Mouse (Mus musculus): ENCODE data around the gene Mettl25. TPM values are rescaled to one million over a fixed set of nuclear protein-coding genes. Genes with fewer than 3 reads are reported as not detected.

Mettl25 gene
- polyA plus RNA-seq, 2 experiments = 11.2 to 13.2 TPM

- ATAC-seq (ENCODE audit: low FRiP score, low read depth) = no peak
- 58% methylated on average over 1 of the region's 1 CpGs for WGBS
- H3K36me3 ChIP-seq (ENCODE audit: control insufficient read depth, insufficient read depth, low read length) = no peaks in the 10 kb centered on the region
- H3K4me3 ChIP-seq (replicated peaks; ENCODE audit: low read length) = no peak overlapping the region
- no peaks in the 10 kb centered on the region for H3K4me1 ChIP-seq (ENCODE audit: control insufficient read depth, insufficient read depth, low read length)
- H3K27ac ChIP-seq (replicated peaks; ENCODE audit: low read depth, low read length) = no peak overlapping the region
- no peak for TF ChIP-seq POLR2A (IDR thresholded peaks at IDR 0.05; ENCODE audit: borderline replicate concordance, extremely low read depth, insufficient read depth, insufficient read length)
- H3K27me3 ChIP-seq (ENCODE audit: control insufficient read depth, insufficient read depth, low read length) = no peaks in the 10 kb centered on the region
- no peak overlapping the region for H3K9ac ChIP-seq (ENCODE audit: low read depth, low read length, severe bottlenecking)
- no peak for DNase-seq (ENCODE audit: low spot score)
- no peaks in the 10 kb centered on the region for H3K9me3 ChIP-seq (ENCODE audit: control insufficient read depth, low read length)
- no peak overlapping the region for H3K4me2 ChIP-seq (replicated peaks; ENCODE audit: low read depth, low read length, severe bottlenecking)
Measured at GRCm38 (mm10) chr10:105746019-105746418, 95.2 kb downstream of the Mettl25 start.

- no peaks in the 10 kb centered on the region for H3K27me3 ChIP-seq (ENCODE audit: control insufficient read depth, insufficient read depth, low read length)
- H3K27ac ChIP-seq (replicated peaks; ENCODE audit: low read depth, low read length) = no peak overlapping the region
- H3K4me2 ChIP-seq (replicated peaks; ENCODE audit: low read depth, low read length, severe bottlenecking) = no peak overlapping the region
- no peak overlapping the region for H3K4me3 ChIP-seq (replicated peaks; ENCODE audit: low read length)
- H3K9me3 ChIP-seq (ENCODE audit: control insufficient read depth, low read length) = no peaks in the 10 kb centered on the region
- no peaks in the 10 kb centered on the region for H3K36me3 ChIP-seq (ENCODE audit: control insufficient read depth, insufficient read depth, low read length)
- no peak overlapping the region for H3K9ac ChIP-seq (ENCODE audit: low read depth, low read length, severe bottlenecking)
- ATAC-seq (ENCODE audit: low FRiP score, low read depth) (no peak), DNase-seq (ENCODE audit: low spot score) (no peak)
- no peaks in the 10 kb centered on the region for H3K4me1 ChIP-seq (ENCODE audit: control insufficient read depth, insufficient read depth, low read length)
- WGBS = 60% methylated on average over 6 of the region's 6 CpGs
- TF ChIP-seq POLR2A (IDR thresholded peaks at IDR 0.05; ENCODE audit: borderline replicate concordance, extremely low read depth, insufficient read depth, insufficient read length) = no peak
Measured at GRCm38 (mm10) chr10:105741736-105742135, 99.4 kb downstream of the Mettl25 start.

GRCm38 (mm10) chr10:105738942-105739341 lies 102.2 kb downstream of the Mettl25 start:
- Histone ChIP-seq H3K4me1 (ENCODE audit: control insufficient read depth, insufficient read depth, low read length) (no peaks in the 10 kb centered on the region), H3K27ac (replicated peaks; ENCODE audit: low read depth, low read length) (no peak overlapping the region), H3K36me3 (ENCODE audit: control insufficient read depth, insufficient read depth, low read length) (no peaks in the 10 kb centered on the region), H3K4me2 (replicated peaks; ENCODE audit: low read depth, low read length, severe bottlenecking) (no peak overlapping the region), H3K4me3 (replicated peaks; ENCODE audit: low read length) (no peak overlapping the region), H3K27me3 (ENCODE audit: control insufficient read depth, insufficient read depth, low read length) (no peaks in the 10 kb centered on the region), H3K9ac (ENCODE audit: low read depth, low read length, severe bottlenecking) (no peak overlapping the region), H3K9me3 (ENCODE audit: control insufficient read depth, low read length) (no peaks in the 10 kb centered on the region)
- TF ChIP-seq POLR2A (IDR thresholded peaks at IDR 0.05; ENCODE audit: borderline replicate concordance, extremely low read depth, insufficient read depth, insufficient read length) = no peak
- ATAC-seq (ENCODE audit: low FRiP score, low read depth) = no peak
- DNase-seq (ENCODE audit: low spot score) = peak; percentile 15
- WGBS = 76% methylated on average over 5 of the region's 5 CpGs

- Histone ChIP-seq H3K9me3 (ENCODE audit: control insufficient read depth, low read length) (no peaks in the 10 kb centered on the region), H3K4me2 (replicated peaks; ENCODE audit: low read depth, low read length, severe bottlenecking) (no peak overlapping the region), H3K4me3 (replicated peaks; ENCODE audit: low read length) (no peak overlapping the region), H3K4me1 (ENCODE audit: control insufficient read depth, insufficient read depth, low read length) (no peaks in the 10 kb centered on the region), H3K27ac (replicated peaks; ENCODE audit: low read depth, low read length) (no peak overlapping the region), H3K36me3 (ENCODE audit: control insufficient read depth, insufficient read depth, low read length) (no peaks in the 10 kb centered on the region), H3K9ac (ENCODE audit: low read depth, low read length, severe bottlenecking) (no peak overlapping the region), H3K27me3 (ENCODE audit: control insufficient read depth, insufficient read depth, low read length) (no peaks in the 10 kb centered on the region)
- DNase-seq (ENCODE audit: low spot score) (no peak), ATAC-seq (ENCODE audit: low FRiP score, low read depth) (no peak)
- no peak for TF ChIP-seq POLR2A (IDR thresholded peaks at IDR 0.05; ENCODE audit: borderline replicate concordance, extremely low read depth, insufficient read depth, insufficient read length)
- 74% methylated on average over 2 of the region's 2 CpGs for WGBS
Measured at GRCm38 (mm10) chr10:105727798-105728197, 113.4 kb downstream of the Mettl25 start.

GRCm38 (mm10) chr10:105727353-105727752 lies 113.8 kb downstream of the Mettl25 start:
- no peak overlapping the region for H3K27ac ChIP-seq (replicated peaks; ENCODE audit: low read depth, low read length)
- ATAC-seq (ENCODE audit: low FRiP score, low read depth) (no peak), DNase-seq (ENCODE audit: low spot score) (no peak)
- H3K36me3 ChIP-seq (ENCODE audit: control insufficient read depth, insufficient read depth, low read length) = no peaks in the 10 kb centered on the region
- no peaks in the 10 kb centered on the region for H3K27me3 ChIP-seq (ENCODE audit: control insufficient read depth, insufficient read depth, low read length)
- 71% methylated on average over 6 of the region's 6 CpGs for WGBS
- no peaks in the 10 kb centered on the region for H3K4me1 ChIP-seq (ENCODE audit: control insufficient read depth, insufficient read depth, low read length)
- no peaks in the 10 kb centered on the region for H3K9me3 ChIP-seq (ENCODE audit: control insufficient read depth, low read length)
- H3K4me2 ChIP-seq (replicated peaks; ENCODE audit: low read depth, low read length, severe bottlenecking) = no peak overlapping the region
- no peak for TF ChIP-seq POLR2A (IDR thresholded peaks at IDR 0.05; ENCODE audit: borderline replicate concordance, extremely low read depth, insufficient read depth, insufficient read length)
- H3K4me3 ChIP-seq (replicated peaks; ENCODE audit: low read length) = no peak overlapping the region
- H3K9ac ChIP-seq (ENCODE audit: low read depth, low read length, severe bottlenecking) = no peak overlapping the region

- 0 out of 2 replicates have a peak, but pooled peaks cover 4% of the 10 kb centered on the region for H3K4me1 ChIP-seq (ENCODE audit: control insufficient read depth, insufficient read depth, low read length)
- no peak for TF ChIP-seq POLR2A (IDR thresholded peaks at IDR 0.05; ENCODE audit: borderline replicate concordance, extremely low read depth, insufficient read depth, insufficient read length)
- ATAC-seq (ENCODE audit: low FRiP score, low read depth) = peak; percentile 7; the same call in 1 of the 2 replicates
Measured at GRCm38 (mm10) chr10:105714844-105715243, 126.3 kb downstream of the Mettl25 start.

More at GRCm38 (mm10) chr10:105714844-105715243, 126.3 kb downstream of the Mettl25 start:
- no peaks in the 10 kb centered on the region for H3K36me3 ChIP-seq (ENCODE audit: control insufficient read depth, insufficient read depth, low read length)
- no peak overlapping the region for H3K9ac ChIP-seq (ENCODE audit: low read depth, low read length, severe bottlenecking)
- H3K4me2 ChIP-seq (replicated peaks; ENCODE audit: low read depth, low read length, severe bottlenecking) = 0 out of 2 replicates have a peak overlapping the region, but pooled peaks have one; percentile 13
- WGBS = 6% methylated on average over 6 of the region's 6 CpGs
- no peak overlapping the region for H3K27ac ChIP-seq (replicated peaks; ENCODE audit: low read depth, low read length)
- peak; percentile 85 for DNase-seq (ENCODE audit: low spot score)
- H3K4me3 ChIP-seq (replicated peaks; ENCODE audit: low read length) = no peak overlapping the region
- no peaks in the 10 kb centered on the region for H3K9me3 ChIP-seq (ENCODE audit: control insufficient read depth, low read length)
- no peaks in the 10 kb centered on the region for H3K27me3 ChIP-seq (ENCODE audit: control insufficient read depth, insufficient read depth, low read length)

All from limb, embryonic 14.5 days (tissue).